Mouse (Mus musculus) CD4-positive helper T cell, adult 2 months (primary cell): ENCODE data around the gene Fanci.

ENCODE experiments used
- DNase-seq: peaks from one replicate; pipeline ENCODE4 v3.0.0-alpha.2; 2012; ENCODE audit warnings: low read depth, missing footprints, low spot score

Fanci gene

GRCm38 (mm10) chr7:79463376-79464077, 71.8 kb downstream of the Fanci start:
- DNase-seq, result no peak

DNA sequence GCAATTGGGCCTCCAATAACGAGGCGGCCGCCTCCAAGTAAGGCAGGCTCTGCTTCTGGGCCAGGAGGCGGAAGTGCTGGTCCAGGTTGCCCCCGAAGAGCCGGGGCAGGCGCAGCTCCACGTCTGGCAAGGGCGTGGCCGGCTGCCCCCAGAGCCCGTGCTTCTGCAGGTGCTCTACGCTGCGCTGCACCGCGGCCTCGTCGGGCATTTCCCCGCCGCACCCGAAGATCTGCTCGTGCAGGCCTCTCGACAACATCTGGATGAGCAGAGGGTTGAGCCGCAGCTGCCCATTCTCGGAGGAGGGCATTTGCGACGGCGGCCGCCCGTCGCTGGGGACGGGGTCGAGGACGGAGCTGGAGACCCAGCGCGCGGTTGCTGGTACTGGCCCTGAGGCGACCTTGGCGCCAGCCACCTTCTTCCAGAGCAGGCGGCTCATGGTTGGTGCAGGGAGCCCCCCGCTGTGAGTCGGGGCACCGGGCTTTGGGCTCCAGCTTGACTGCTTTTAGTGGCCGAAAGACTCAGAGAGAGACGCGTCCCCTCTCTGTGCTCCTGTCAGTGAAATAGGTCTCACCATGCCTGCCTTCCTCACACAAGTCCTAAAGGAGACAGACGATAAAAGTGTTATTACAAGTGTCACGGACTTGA, 73.2 kb downstream of the Fanci start:
- peak; percentile 30 for DNase-seq

DNA sequence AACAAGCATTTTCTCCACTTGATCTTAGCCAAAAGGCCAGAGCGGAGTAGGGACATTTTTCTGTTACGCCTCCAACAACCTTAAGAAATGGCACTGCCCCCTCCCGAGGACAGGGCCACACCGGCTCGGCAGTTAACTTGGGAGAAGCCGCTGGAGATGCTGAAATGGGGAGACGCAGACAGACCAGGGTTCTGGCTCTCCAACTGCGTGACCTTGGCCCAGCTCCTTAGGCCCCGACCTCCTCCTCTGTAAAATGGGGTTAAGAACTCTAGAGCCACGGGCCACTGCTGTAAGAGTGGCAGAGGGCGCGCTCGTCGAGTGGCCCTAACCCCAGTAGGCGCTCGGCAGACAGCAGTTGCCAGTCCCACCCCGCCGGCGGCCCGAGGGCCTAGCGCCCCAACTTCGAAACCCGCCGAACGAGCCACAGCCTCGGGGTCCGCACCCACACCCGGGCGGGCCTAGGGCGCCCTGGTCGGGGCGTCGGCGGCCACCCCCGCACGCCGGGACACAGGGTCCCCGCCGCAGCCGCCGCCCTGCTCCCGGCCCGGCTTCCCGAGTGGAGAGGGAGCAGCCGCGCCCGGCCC, 73.8 kb downstream of the Fanci start:
- no peak for DNase-seq

- peak; percentile 98 for DNase-seq
Measured at GRCm38 (mm10) chr7:79466053-79466901, 74.5 kb downstream of the Fanci start, which contains the start of gene Polg. Polg (minus strand) TSS chr7:79466362.

GRCm38 (mm10) chr7:79467951-79468350, 76.2 kb downstream of the Fanci start:
- DNase-seq, result no peak

- no peak for DNase-seq
Measured at GRCm38 (mm10) chr7:79468994-79469393, 77.3 kb downstream of the Fanci start.

GRCm38 (mm10) chr7:79469766-79470165, 78.0 kb downstream of the Fanci start:
- DNase-seq, result no peak

DNA sequence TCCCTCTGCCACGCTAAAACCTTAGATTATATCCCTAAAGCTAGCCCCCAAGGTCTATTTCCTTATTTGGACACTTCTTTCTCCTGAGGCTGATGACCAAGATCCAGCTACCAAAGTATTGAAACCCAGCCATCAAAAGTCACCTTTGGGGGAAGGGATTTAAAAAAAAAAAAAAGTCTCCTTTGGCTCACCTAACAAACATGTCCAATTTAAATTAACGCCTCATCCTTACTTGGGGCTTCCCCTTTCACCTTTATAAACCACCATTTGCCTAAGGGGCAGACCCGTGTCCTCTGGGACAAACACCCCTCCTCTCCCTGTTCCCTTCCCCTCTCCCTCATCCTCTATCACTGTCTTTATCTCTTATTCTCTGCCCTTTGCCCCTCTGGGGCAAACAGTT, 79.0 kb downstream of the Fanci start:
- no peak for DNase-seq

DNA sequence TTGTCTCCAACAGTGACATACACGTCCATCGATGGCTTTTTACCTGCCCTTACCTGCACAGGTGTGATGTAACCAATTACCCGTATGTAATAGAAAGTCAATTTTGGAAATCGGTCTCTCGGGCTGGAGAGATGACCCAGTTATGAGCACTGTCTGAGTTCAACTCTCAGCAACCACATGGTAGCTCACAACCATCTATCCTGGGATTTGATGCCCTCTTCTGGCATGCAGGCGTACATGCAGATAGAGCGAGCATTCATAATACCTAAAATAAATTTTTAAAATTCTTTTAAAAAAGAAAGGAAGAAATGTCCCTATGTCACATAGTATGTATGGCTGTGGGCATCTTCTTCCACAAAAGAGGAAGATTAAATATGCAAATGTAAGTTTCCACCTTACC, 79.7 kb downstream of the Fanci start:
- peak; percentile 29 for DNase-seq

DNA sequence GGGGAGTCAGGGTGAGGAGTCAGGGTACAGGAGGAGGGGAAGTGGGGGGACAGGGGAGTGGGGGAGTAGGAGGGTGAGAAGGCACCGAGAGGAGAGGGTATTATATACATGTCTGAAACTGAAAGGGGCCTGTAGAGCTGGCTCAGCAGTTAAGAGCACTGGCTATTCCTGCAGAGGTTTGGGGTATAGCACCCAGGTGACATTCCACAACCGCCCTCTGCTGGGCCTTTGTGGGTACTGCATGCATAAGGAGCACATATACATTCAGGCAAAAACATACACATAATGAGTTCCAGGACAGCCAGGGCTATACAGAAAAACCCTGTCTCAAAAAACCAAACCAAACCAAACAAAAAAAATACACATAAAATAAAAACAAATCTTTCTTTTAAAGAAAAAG, 81.1 kb downstream of the Fanci start:
- peak; percentile 12 for DNase-seq

- no peak for DNase-seq
Measured at GRCm38 (mm10) chr7:79473496-79474194, 81.9 kb downstream of the Fanci start.

DNA sequence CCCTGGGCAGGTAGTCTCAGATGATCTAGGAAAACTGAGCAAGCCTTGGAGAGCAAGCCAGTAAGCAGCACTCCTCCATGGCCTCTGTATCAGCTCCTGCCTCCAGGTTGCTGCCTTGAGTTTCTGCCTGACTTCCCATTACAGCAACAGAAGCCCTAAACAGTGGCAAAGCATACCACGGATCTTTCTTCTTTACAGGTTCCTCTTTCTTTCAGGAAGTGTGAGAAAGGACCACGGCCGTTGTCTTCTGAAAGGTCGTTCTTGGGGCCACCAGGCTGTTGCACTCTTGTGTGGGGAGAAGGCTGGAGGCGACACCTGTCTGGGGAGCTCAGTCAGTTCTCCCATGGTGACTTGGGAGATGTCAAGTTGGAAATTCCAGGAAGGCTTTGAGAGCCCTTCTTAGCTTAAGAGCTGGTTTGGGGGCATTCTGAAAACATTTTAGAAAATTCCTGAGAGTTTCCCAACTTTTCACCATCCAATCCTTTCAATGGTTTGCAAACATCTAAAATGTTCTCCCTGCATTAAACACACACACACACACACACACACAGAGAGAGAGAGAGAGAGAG, 83.2 kb downstream of the Fanci start:
- DNase-seq, result no peak

DNA sequence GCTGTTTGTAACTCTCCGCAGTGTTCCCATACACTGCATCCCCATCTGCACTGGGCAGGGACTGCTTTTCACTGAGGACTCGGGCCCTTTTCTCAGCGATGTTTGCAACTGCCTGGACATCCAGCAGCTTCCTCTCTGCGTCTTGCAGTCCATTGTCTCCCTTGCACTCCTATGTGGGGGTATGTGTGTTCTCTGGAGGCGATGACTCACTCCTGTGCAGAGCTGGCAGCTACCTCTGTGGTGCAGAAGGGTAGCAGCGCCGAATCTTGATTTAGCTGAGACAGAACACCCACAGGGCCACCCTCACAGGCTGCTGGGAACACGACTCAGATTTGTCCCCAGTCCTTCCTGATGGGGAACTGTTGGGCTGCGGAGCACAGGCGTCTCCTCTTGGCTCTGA, 94.8 kb downstream of the Fanci start:
- no peak for DNase-seq

- DNase-seq, result peak; percentile 56
Measured at GRCm38 (mm10) chr7:79493915-79494314, 102.2 kb downstream of the Fanci start.

GRCm38 (mm10) chr7:79495988-79496815, 104.5 kb downstream of the Fanci start:
- DNase-seq, result peak; percentile 83

GRCm38 (mm10) chr7:79496816-79497328, 105.1 kb downstream of the Fanci start:
- DNase-seq, result no peak

- no peak for DNase-seq
Measured at GRCm38 (mm10) chr7:79497701-79498115, 106.0 kb downstream of the Fanci start.

GRCm38 (mm10) chr7:79498356-79498755, 106.6 kb downstream of the Fanci start:
- DNase-seq, result no peak

- DNase-seq, result no peak
Measured at GRCm38 (mm10) chr7:79498965-79499595, 107.4 kb downstream of the Fanci start.
